Mouse (Mus musculus) kidney, adult 18-20 months (tissue): ENCODE data around the gene Ppp1r35.

ENCODE experiments used
- DNase-seq: peaks from one replicate; pipeline ENCODE4 v3.0.0; 2021

Ppp1r35 gene

DNA sequence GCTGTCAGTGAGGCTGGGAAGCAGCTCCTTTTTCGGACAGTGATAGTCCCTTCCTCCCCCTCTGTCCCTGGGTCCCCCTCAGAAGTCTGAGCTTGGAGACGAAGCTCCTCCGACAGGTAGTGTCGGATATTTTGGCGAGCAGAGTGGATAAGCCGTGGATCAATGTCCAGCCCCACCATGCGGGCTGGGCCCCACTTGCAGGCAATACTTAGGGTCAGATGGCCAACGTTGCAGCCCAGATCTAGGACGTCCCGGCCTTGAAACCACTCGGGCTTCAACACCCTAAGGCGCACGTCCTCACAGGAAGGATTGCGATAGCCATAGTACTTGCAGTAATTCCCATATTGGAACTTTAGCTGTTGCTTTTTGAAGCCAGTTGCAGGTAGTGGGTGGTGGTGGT, 5.9 kb downstream of the Ppp1r35 start:
- DNase-seq, result no peak

GRCm38 (mm10) chr5:137785164-137786031, 6.7 kb downstream of the Ppp1r35 start:
- DNase-seq, result peak; percentile 41

DNA sequence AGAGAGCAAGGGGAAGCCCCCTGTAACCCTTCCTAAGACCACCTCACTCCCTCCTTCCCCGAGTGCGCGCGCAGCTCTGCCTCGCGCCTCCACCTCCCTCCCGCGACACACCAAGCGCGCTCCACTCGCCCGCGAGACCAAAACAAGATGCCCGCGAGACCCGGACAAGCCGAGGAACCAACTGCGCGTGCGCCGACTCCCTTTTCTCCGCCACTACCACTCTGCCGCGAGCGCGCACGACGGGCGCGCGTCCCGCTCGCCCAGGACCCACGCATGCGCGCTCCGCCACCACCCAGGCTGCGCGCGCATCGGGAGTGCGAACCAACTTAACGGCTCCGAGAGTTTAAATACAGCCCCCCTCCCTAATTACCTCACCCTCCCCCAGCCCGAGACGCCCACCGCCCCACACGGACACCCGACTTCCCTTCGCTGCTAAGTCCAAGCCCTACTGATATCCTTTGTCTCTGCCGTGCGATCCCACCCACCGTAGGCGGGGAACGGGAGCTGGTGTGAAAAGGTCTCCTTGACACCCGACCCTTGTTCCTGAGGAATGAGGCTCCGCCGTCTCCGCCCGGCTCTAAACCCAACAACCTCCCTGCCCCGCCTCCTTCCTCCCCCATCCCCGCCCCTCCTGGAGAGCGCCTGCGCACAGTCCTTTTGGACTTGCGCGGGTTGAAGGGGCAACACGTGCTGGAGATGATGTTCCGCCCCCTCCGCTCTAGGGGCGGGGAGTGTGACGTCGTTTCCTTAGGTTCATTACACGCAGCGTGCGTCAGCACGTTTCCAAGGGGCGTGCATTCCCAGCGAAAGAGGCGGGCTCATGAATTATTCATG, 7.7 kb downstream of the Ppp1r35 start:
- peak; percentile 99 for DNase-seq

DNA sequence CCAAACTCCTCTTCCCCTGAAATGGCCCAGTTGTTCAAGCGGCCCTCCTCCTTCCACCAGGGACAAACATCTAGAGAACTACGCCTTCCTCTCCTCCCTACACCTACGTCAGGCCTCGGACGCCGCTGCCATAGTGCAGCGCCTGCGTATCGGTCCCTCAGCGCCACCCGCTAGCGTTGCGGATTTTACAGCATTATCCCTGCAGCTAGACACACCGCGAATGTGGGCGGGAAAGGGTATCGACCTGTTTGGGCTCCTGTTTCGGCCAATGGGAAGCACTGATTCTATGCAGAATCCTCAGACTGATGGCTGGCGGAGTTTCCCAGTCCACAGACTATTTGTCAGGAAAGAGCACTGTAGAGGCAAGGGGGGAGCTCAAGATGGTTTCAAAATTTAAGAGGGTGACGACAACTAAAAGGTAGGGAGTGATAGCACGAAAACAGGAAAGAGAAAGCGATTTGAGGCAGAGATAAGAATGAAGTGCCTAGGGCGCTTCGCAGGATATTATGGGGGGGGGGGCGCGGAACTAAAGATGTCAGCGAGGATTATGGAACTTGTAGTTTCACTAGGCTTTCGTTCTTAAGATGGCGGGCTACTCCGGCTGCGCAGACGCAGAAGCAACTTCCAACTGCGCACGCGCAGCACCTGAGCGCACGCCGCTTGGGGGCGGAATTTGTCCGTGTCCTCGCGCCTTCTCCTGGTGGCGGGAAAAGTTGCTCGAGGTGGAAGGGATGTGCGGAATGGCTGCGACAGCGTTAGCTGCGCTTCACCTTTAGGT, 8.7 kb downstream of the Ppp1r35 start, which contains the start of the genes Mepce and Zcwpw1:
TSS of gene Mepce (minus strand) at position 505 of the 778 bp plus-strand sequence.
TSS of gene Zcwpw1 (plus strand) at position 648 of the 778 bp plus-strand sequence.
- peak; percentile 96 for DNase-seq

DNA sequence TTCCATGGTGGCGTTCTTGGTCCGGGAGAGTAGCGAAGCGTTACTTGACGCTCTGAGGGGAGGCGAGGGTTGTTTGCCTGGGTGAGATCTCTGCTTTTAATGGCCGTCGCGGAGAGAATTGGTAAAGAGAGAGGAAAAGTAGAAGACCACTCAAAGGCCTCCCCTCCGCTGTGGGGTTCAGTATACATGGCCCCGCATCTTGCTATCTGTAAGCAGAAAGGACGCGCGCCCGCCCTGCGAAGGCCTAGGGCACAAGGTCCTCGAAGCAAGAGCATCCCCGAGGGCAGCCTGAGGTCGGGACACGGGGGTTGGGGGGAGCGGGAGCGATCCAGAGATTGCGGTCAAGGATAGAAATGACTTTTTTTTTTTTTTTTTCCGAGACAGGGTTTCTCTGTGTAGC, 9.5 kb downstream of the Ppp1r35 start:
- DNase-seq, result no peak

GRCm38 (mm10) chr5:137788946-137789531, 10.4 kb downstream of the Ppp1r35 start:
- DNase-seq, result no peak

DNA sequence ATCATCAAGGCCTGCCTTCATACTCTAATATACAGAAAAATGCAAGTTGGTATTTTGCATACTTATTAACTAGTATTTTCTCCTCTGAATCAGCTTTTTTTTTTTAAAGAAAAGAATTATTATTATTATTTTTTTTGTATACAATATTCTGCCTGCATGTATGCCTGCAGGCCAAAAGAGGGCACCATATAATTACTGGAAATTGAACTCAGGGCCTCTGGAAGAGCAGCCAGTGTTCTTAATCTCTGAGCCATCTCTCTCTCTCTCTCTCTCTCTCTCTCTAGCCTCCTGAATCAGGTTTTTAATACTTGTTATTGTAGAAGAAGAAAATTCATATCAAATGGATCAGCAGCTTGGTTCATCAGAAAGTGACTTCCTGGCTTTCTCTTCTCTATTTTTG, 12.9 kb downstream of the Ppp1r35 start:
- no peak for DNase-seq

DNA sequence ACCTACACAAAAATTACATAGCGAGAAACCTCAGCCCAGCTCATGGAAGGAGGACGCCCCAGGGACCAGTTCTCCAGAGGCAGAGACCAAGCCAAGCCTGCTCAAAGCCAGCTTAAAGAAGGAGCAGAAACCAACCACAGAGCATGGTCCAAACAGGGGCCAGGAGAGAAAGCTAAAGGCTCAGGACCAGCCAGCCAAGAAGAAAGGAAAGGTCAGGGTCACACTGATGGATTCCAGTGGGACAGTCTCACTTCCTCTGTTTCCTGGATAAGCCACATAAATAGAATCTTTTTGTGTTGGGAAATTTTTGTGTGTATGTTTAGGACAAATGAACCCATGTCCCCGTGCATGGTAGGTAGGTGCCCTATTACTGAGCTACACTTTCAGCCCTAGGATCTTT, 18.0 kb downstream of the Ppp1r35 start:
- no peak for DNase-seq

DNA sequence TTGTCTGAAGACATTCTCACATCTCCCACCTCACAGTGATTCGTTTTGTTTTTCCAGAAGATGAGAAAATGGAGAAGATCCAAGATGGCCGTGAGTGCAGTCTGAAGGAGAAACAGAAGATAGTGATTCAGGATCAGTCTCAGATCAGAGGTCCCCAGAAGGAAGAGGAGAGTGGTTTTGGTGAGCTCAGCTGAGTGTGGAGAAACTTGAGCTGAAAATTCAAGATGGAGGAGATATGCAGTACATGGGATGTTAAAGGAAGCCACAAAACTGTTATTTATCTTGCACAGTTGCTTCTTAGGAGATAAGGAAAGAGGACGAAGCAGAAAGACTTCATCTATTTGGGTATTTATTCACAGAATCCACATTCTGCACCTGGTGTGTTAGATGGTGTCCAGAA, 22.3 kb downstream of the Ppp1r35 start:
- DNase-seq, result no peak

DNA sequence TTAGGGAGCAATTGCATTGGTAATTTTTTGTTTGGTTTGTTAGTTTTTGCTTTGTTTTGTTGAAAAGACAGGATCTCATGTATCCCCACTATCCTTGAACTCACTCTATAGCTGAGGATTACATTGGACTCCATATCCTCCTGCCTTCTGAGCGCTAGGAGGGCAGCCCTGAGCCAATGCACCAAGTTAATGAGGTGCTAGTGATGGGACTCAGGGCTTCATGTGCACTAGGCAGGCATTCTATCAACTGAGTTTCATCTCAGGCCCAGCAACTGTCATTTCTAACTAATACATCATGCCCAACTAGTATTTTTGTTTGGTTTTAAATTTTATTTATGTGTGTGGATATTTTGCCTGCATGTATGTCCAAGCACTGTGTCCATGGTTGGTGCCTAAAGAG, 27.5 kb downstream of the Ppp1r35 start:
- DNase-seq, result no peak

GRCm38 (mm10) chr5:137808316-137808715, 29.7 kb downstream of the Ppp1r35 start:
- DNase-seq, result no peak

DNA sequence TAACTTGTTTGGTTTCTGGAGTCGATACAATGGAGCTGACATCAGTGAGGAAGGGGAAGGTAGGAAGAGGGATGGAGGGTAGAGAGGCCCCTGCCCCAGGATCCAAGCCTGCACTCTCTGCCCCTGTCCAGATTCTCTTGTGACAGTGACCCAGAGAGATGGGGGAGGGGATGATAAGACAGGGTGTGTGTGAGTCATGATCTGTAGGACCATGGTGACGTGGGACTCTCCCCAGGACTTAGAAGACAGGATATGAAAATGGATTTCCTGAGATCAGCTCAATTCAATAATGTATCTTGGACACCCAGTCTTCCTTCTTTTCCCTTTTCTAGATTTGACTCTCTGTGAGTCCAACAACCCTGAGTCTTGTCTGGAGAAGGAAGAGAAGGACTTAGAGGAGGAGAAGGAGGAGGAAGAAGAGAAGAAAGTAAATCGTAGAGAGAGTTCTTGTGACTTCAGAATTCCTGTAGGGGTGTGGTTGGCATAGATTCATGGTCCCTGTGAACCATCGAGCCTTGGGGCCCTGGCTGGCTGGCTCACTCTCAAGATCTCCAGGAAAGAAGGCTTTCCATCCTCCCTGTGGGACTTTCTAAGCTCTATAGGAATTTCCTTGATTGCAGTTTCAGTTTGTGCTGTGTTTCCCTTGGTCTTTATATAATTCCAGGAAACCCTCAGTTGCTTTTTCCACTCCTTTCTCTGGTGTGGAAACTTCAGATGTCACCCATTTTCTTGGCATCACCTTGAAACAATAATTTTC, 39.0 kb downstream of the Ppp1r35 start:
- DNase-seq, result no peak

DNA sequence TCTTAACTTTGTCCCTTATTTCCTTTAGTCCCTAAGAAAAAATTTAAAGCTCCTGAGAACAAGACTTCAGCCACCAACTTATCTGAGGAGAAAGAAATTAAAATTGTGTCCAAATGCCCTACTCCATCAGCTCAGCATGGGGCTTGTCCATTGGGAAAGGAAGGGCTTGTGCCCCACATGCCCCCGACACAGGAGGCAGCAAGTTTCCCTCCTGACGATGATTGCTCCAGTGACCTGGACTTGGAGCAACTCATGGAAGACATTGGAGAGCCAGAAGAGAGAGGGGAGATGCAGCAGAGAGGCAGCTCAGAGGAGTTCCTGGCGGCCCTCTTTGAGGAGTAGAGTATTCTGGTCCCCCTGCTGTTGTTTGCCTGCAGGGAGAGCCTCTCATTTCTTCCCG, 43.5 kb downstream of the Ppp1r35 start:
- no peak for DNase-seq

GRCm38 (mm10) chr5:137822602-137823001, 44.0 kb downstream of the Ppp1r35 start:
- no peak for DNase-seq

DNA sequence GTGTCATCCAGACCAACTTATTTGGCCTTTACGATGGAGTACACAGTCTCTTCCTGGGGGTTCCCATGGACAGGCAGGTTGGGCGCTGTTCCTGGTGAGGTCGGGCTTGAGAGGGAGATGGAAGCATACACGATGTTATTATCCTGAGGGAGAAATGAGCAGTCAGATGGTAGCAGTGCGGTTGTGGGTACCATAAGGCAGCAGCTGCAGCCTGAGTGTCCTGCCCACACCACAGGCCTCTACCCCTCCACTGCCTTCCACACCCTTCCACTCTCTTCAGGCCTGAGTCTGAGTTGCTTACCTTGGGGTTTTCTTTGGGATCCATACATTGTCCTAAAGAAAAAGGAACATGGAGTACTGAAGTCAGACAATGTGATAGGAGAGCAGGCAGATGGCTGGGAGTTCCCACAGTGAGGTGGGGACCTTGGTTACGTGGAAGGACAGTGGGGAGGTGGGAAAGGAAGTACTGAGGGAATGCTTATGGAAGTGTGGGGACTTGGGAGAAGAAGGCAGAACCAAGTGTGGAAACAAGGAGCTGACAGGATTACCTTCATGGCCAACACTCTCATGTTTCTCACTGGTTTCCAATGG, 44.9 kb downstream of the Ppp1r35 start:
- DNase-seq, result no peak

- DNase-seq, result no peak
Observed at GRCm38 (mm10) chr5:137825030-137825429, 46.4 kb downstream of the Ppp1r35 start.

- DNase-seq, result no peak
Observed at GRCm38 (mm10) chr5:137825971-137826370, 47.3 kb downstream of the Ppp1r35 start.

DNA sequence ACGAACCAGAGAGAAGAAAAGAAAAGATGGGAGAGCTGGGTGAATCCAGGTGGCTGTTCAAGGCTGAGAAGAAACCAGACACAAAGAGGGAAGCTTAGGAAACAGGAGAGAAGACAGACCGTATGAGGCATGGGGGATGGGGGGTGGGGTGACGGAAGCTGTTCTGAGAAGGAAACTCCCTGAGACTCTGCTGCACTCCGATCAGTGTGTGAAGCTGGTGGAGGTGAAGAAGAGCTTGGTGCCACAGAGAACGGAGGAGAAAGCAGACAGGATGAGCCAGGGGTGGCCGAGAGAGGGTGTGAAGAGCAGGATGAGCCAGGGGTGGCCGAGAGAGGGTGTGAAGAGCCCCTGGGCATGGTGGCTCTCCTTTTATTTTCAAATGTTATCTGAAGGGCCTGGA, 47.8 kb downstream of the Ppp1r35 start:
- no peak for DNase-seq

DNA sequence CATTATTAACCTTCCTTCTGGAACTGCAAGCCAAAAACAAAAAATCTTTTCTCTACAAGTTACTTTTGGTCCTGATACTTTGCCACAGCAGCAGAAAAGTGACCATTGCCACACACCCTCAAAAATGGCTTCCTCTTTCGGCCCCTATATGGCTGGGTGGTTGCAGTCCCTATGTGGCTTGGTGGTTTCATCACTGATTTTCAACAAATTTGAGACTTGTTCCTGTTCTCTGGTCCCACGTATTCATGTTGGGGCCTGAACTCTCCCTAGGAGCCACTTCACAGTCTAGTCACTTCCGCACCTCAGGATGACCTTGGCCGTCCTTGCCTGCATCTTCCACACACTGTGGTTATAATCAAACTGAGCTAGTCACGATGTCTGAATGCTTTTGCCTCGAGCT, 50.0 kb downstream of the Ppp1r35 start:
- no peak for DNase-seq
